Mouse (Mus musculus) limb, embryonic 12.5 days (tissue): ENCODE results near the gene Esp36. TPM values are rescaled to one million over a fixed set of nuclear protein-coding genes. Genes with fewer than 3 reads are reported as not detected.
"Not testable (repeated sequence)": the region's sequence is repeated elsewhere in the genome, so short reads cannot be mapped to it uniquely, and the experiment has no call there.

Source experiments
- ATAC-seq: fragments of 200-750 bp; cut with Nextera tagmentation; 2 replicates; pipeline ENCODE4 v1.8.0; 2017; ENCODE audit warnings: low read depth, moderate TSS enrichment; ENCODE audit not compliant: insufficient number of reproducible peaks, insufficient read depth, low FRiP score, low TSS enrichment
- H3K27ac ChIP-seq: fragments of 300-500 bp; sonication (generic); 2 replicates; pipeline ENCODE4 v1.5.1; 2016; ENCODE audit warnings: mild to moderate bottlenecking, moderate library complexity
- H3K27me3 ChIP-seq: fragments of 300-500 bp; sonication (generic); 2 replicates; pipeline ENCODE4 v1.6.1; 2016; ENCODE audit warnings: mild to moderate bottlenecking, moderate library complexity
- H3K36me3 ChIP-seq: fragments of 300-500 bp; sonication (generic); 2 replicates; pipeline ENCODE4 v1.6.1; 2016; ENCODE audit warnings: mild to moderate bottlenecking, moderate library complexity
- H3K4me1 ChIP-seq: fragments of 300-500 bp; sonication (generic); replicated peaks from 2 replicates; pipeline ENCODE4 v1.6.1; 2016
- H3K4me2 ChIP-seq: fragments of 300-500 bp; sonication (generic); 2 replicates; pipeline ENCODE4 v1.6.1; 2016; ENCODE audit warnings: mild to moderate bottlenecking, moderate library complexity
- H3K4me3 ChIP-seq: fragments of 300-500 bp; sonication (generic); replicated peaks from 2 replicates; pipeline ENCODE4 v1.5.1; 2016; ENCODE audit warnings: mild to moderate bottlenecking
- H3K9ac ChIP-seq: fragments of 300-500 bp; sonication (generic); replicated peaks from 2 replicates; pipeline ENCODE4 v1.6.1; 2016; ENCODE audit warnings: mild to moderate bottlenecking, moderate library complexity
- H3K9me3 ChIP-seq: fragments of 300-500 bp; sonication (generic); 2 replicates; pipeline ENCODE4 v1.6.1; 2016; ENCODE audit warnings: mild to moderate bottlenecking, moderate library complexity
- WGBS: fragments of 180-500 bp; shearing (Covaris S2); methylation state at CpG from one replicate; pipeline ENCODE4 v1.1.7; 2016; 5-methylcytosine and 5-hydroxymethylcytosine counted together
- polyA plus RNA-seq: library from polyadenylated mRNA; unstranded; fragments of >200 nt; fragmentation: Nextera tagmentation; extraction: Ambion mirVana; gene quantifications from 2 replicates; pipeline ENCODE4 v1.2.1, GENCODE M21; 2016

Esp36 gene
- polyA plus RNA-seq, result not detected in 2 replicates

GRCm38 (mm10) chr17:38420085-38420484, at the start of gene Esp36:
Gene Esp36 (minus strand): TSS chr17:38420185.
- H3K4me3 ChIP-seq, result no peak within 1 kb of the TSS
- 76% methylated on average over 2 of the region's 2 CpGs for WGBS
- ATAC-seq, result no peak
- H3K27ac ChIP-seq, result no peak within 1 kb of the TSS
- H3K9me3 ChIP-seq, result no peaks in the 10 kb centered on the region
- H3K4me2 ChIP-seq, result no peak within 1 kb of the TSS
- no peak within 1 kb of the TSS for H3K9ac ChIP-seq
- H3K36me3 ChIP-seq, result no peaks in the 10 kb centered on the region
- no peaks in the 10 kb centered on the region for H3K27me3 ChIP-seq
- no peaks in the 10 kb centered on the region for H3K4me1 ChIP-seq

- not testable (repeated sequence) for ATAC-seq, H3K4me2 ChIP-seq, H3K4me1 ChIP-seq, H3K36me3 ChIP-seq, H3K27ac ChIP-seq, H3K27me3 ChIP-seq, H3K4me3 ChIP-seq, H3K9ac ChIP-seq
- 0 out of 2 replicates have a peak, but pooled peaks cover 19% of the 10 kb centered on the region for H3K9me3 ChIP-seq
These were observed 36.2 kb upstream of the Esp36 start for GRCm38 (mm10) chr17:38456206-38456605.

GRCm38 (mm10) chr17:38450688-38451087, 30.7 kb upstream of the Esp36 start:
- H3K4me2 ChIP-seq, result no peak overlapping the region
- no peak overlapping the region for H3K9ac ChIP-seq
- H3K27me3 ChIP-seq, result no peaks in the 10 kb centered on the region
- no peaks in the 10 kb centered on the region for H3K36me3 ChIP-seq
- WGBS, result 81% methylated on average over 2 of the region's 2 CpGs
- no peak for ATAC-seq
- peaks cover 13% of the 10 kb centered on the region; the same call in 1 of the 2 replicates for H3K9me3 ChIP-seq
- H3K4me3 ChIP-seq, result no peak overlapping the region
- no peak overlapping the region for H3K27ac ChIP-seq
- no peaks in the 10 kb centered on the region for H3K4me1 ChIP-seq

GRCm38 (mm10) chr17:38406135-38406534, 13.8 kb downstream of the Esp36 start:
- H3K36me3 ChIP-seq, result no peaks in the 10 kb centered on the region
- H3K9me3 ChIP-seq, result peaks cover 17% of the 10 kb centered on the region; the same call in 1 of the 2 replicates
- H3K9ac ChIP-seq, result no peak overlapping the region
- no peak overlapping the region for H3K4me3 ChIP-seq
- no peak overlapping the region for H3K4me2 ChIP-seq
- no peaks in the 10 kb centered on the region for H3K4me1 ChIP-seq
- no peaks in the 10 kb centered on the region for H3K27me3 ChIP-seq
- WGBS, result 92% methylated on average over 3 of the region's 3 CpGs
- H3K27ac ChIP-seq, result no peak overlapping the region
- no peak for ATAC-seq

- Histone ChIP-seq H3K36me3 (no peaks in the 10 kb centered on the region), H3K4me1 (no peaks in the 10 kb centered on the region), H3K9ac (no peak overlapping the region), H3K9me3 (no peaks in the 10 kb centered on the region; the same call in 1 of the 2 replicates), H3K4me2 (no peak overlapping the region), H3K27me3 (no peaks in the 10 kb centered on the region), H3K4me3 (no peak overlapping the region), H3K27ac (no peak overlapping the region)
- 75% methylated on average over 2 of the region's 2 CpGs for WGBS
- ATAC-seq, result no peak
These were observed 28.2 kb downstream of the Esp36 start for GRCm38 (mm10) chr17:38391821-38392220.

Other genes with a start within 250 kb of the Esp36 start
- not detected in 2 replicates for gene Olfr134, start 248.8 kb downstream of the Esp36 start, polyA plus RNA-seq
- gene Olfr135, start 215.8 kb downstream of the Esp36 start, polyA plus RNA-seq, result not detected in 2 replicates
- gene Olfr138, start 159.2 kb downstream of the Esp36 start, polyA plus RNA-seq, result not detected in 2 replicates
- gene Olfr137, start 112.6 kb downstream of the Esp36 start, polyA plus RNA-seq, result not detected in 2 replicates
- gene Olfr136, start 90.4 kb downstream of the Esp36 start, polyA plus RNA-seq, result not detected in 2 replicates
- not detected in 2 replicates for gene Esp34, start 134.0 kb upstream of the Esp36 start, polyA plus RNA-seq
- gene Esp31, start 219.3 kb upstream of the Esp36 start, polyA plus RNA-seq, result not detected in 2 replicates